Mouse (Mus musculus): ENCODE results near the gene Kat6b.

The Kat6b gene

DNA sequence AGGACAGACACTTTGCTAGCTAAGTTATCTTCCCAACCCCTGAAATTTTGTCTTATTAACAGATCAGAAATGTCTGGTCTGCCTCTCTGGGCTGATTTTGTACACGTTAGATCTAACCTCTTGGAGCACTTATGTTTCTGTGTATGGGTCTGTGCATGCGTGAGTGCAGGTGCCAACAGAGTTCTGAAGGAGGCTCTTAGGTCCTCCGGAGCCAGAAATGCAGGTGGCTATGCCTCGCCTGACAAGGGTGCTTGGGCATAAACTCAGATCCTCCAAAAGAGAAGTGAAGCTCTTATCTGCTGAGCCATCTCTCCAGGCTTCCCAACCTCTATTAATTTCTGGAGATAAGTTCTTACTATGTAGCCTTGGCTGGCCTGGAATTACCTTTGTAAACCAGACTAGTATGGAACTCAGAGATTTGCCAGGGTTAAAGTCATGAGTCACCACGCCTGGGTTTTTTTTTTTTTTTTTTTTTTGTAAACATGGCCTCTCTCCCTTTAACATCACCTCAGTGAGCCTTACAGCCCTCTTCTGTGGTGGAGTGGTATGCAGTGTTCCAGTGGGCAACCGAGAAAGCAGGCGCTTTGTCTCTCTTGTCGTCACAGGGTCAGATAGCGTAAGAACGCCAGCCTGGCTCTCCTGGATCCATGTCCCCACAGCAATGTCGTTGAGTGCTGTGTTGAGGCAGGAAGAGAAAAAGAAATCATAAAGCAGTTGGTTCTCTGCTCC lies 79.4 kb downstream of the Kat6b start:
- no peak for DNase-seq (ENCODE audit: low spot score)

DNA sequence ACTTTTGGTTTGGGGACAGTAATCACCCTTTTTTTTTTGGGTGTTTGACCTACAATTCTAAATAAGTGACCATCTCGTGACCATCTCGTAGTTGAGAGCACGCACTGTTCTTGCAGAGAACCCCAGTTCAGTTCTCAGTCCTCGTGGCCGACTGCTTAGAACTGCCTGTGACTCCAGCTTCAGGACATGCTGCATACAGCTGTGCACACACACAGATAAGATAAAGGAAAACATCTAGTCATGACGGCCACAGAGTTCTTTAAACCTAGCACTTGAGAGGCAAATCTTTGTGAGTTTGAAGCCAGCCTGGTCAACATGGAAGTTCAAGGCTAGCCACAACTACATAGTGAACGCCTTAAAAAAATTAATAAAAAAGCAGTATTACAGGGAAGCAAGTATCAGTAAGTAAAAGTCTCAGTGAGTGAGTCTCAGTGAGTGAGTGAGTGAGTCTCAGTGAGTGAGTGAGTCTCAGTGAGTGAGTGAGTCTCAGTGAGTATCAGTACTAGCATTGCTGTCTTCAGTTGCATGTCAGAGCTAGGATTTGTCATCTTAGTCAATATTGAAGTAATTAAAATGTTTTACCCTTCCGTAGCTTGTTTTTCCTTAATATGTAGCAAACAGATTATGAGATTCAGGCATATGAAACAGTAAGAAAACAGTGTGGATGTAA lies 80.3 kb downstream of the Kat6b start:
- DNase-seq (ENCODE audit: low spot score), result no peak

DNA sequence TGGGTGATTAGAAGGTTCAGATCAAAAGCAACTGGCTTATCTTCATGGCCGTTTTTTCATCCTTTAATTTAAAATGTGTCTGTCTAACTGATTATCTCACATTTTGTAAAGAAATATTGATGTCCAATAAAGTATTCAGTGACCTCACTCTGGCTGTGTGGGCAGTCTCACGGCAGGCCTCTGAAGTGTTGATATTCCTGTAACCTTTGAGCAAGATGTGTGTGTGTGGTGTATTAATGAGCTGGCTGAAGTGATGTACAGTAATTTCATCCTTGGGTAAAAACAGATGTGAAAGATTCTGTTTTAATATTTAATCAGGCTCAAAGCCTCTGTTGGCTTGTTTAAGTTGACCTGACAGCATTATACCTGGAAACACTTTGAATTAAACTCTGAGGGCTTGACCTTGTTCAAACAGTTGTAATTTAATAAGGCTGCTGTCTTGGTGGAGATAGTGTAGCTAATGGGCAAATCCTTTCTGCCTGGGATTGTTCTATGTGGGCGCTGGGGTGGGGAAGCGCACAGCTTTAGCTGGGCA lies 82.4 kb downstream of the Kat6b start:
- DNase-seq (ENCODE audit: low spot score), result no peak

DNA sequence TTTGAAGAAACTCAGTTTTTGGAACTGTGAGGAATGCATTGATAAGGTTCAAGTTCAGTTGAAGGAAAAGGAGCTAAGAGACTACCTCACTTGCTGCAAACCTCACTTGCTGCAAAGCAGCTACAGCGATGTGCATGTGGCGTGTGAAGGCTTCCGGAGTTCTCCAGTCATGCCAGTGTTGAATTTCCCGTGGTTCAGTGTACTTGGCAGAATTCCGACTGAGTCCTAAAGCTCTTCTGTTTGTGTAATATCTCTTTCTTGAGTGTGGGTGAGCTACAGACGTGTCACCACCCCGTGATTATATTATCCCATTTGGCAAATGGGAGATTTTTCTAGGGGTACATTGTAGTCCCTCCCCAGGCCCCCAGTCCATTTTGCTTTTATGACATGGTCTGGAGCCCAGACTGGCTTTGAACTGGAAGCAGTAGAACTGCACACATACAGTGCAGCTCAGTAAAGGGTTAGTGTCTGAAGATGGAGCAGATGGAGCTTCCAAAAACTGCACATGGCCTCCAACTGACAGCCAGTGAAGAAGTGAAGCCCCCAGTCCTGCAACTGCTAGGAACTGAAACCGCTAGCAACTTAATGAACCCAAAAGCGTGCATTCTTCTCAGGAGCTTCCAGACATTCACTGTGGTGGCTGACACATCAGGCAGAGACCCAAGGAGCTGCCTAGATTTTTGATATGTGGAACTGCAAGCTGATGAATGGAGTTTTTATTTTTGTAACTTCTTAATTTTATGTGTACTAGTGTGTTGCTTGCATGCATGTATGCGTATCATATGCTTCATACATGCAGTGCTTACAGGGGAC lies 84.5 kb downstream of the Kat6b start:
- DNase-seq (ENCODE audit: low spot score), result no peak

DNA sequence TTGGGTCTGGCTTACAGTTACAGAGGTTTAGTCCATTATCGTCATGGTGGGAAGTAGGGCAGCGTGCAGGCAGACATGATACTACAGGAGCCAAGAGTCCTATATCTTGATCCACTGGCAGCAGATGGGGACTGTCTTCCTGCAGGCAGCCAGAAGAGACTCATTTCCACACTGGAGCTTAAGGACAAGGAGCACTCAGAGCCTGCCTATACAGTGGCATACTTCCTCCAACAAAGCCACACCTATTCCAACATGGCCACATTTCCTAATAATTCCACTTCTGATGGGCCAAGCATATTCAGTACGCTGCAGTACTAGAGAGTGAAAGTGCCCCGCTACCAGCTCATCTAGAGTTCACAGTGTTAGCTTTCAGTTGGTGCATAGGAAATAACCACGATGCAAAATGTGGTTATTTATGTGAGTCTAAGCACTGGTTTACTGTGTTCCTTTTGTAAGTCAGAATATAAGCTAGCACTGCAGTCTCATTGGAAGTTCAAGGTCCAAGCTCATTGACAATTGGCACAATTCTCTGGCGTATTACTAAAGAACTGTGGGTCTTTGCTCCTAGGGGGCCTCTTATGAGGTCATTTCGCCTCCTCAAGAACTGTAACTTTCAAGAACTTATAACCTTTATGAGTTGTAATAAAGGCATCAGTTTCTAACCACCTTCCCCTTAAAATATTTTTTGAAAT lies 86.2 kb downstream of the Kat6b start:
- no peak for DNase-seq (ENCODE audit: low spot score)

DNA sequence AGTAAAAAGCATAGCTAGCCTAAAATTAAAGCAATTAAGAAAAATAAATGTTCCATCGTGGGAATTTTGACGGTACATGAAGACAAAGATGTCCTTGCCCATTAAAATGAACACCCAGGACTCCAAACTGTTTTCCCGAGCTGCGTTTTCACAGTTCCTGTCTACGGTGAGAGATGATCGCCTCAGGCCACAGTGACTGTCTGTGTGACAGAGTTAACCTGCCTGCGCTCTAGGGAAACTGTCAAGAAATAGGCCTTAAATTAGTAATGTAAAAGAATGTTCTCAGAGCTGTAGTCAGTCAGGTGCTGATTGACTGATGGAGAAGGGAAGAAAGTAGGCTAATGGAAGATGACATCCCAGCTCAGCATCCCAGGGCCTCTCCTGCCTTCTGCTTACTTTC lies 87.6 kb downstream of the Kat6b start:
- no peak for DNase-seq (ENCODE audit: low spot score)

DNA sequence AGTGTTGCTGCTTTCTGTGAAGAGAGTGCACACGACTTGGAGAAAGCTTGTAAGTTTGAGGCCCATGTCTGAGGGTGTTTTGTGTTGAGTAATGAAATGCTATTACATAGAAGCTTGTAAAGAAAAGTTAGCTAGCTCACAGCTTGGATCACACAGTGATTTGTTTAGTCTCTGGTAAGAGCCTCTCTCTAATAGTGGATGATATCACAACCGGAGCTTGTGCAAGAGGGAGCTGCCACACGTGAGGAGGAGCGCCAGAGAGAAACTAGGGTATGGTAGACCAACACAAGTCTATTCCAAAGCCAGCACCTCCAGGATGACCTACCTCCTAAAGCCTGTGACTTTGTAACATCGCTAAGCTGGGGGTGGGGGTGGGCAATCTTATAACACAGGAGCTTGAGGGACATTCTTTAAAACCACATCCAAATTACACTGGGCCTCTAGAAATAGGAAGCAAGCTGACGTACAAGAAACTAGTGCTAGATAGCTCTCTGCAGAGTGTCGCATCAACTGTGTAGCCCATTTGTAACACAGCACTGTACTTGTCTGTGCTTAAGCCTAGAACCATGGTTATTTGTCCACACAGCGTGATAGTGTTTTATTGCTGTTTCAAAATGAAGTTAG lies 93.6 kb downstream of the Kat6b start:
- no peak for DNase-seq (ENCODE audit: low spot score)

DNA sequence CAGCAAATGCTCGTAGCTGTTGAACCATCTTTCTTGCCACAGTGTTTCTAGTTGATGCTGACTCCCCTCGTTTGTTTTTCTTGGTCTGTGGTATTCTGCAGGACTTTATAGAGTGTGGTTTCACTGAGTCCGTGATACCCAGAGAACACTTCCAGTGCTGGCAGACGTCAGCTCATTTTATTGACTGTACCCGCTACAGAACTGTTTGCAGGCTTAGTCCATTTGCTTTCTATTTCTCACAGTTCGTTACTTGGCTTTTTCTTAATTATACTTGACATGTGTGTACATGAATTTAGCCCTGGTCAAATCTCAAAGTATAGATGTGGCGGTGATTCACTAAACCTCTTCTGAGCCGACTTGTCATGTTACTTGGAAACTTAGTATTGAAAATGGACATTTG lies 95.6 kb downstream of the Kat6b start:
- no peak for DNase-seq (ENCODE audit: low spot score)

DNA sequence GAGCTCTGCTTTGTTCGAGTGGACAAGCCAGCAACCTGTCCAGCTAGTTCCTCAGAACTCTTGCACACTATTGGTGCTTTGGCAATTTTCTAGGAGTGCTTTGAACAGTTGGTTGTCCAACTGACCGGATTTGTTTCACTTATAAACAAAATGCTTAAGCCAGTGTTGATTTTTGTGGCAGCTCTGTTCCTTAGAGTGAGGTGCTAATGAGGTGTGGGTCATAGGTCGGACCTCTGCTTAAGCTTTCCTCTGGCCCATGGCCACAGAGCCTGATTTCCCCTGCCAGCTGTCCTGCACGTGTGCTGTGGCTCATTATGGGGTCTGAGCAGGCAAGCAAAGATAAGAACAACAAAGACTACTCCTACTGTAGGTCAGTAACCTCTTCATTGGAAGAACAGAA lies 100.0 kb downstream of the Kat6b start:
- DNase-seq (ENCODE audit: low spot score), result no peak

DNA sequence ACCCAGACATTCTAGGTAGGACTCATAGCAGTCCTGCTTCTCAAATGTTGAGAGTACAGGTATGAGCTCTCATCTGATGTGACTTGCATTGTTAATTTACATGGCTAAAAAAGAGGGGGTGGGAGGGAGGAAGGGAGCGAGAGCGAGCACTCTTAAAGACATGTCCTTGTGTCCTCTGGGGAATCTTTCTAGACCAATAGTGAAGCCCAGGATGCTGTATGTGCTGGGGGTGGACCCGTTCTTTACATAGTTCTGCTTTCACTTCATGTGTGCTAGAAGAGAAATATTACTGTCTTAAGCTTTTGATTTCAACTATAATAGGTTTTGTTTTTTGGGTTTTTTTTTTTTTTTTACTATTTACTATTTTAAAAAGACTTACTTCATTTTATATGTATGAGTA lies 101.1 kb downstream of the Kat6b start:
- DNase-seq (ENCODE audit: low spot score), result no peak

DNA sequence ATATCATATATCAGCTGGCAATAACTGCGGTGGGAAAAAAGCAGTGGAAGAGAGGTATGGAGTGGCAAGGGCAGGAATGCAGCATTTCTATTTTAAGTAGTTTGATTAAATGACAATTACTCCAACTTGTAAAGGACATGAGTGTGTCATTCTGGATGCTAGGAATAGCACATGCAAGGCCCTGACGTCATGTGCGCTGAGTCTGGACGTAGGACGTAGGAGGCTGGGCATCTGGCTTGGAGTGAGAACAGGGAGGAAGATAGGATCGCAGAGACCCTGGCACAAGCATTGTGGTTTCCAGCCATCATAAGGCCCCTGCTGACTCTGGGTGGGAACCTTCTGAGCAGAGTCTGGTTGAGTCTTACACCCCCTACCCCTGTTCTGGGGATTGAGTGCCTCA lies 101.8 kb downstream of the Kat6b start:
- DNase-seq (ENCODE audit: low spot score), result no peak

DNA sequence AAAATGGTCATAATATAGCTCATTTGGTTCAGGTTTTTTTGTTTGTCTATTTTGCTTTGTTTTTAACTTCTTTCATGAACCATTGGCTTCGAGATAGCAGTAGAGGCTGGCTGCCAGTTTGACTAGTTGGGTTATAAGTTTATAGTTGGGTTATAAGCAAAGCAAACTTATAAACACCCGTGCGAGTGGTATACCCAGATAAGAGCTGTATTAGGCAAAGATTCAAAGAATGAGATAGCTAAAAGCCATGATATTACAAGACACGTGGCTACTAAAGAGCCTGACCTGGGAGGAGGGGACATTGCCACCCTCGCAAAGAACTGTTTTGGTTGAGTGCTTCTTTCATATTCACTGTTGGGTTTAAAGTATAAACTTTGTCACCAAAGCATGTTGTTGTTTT lies 102.6 kb downstream of the Kat6b start:
- no peak for DNase-seq (ENCODE audit: low spot score)

DNA sequence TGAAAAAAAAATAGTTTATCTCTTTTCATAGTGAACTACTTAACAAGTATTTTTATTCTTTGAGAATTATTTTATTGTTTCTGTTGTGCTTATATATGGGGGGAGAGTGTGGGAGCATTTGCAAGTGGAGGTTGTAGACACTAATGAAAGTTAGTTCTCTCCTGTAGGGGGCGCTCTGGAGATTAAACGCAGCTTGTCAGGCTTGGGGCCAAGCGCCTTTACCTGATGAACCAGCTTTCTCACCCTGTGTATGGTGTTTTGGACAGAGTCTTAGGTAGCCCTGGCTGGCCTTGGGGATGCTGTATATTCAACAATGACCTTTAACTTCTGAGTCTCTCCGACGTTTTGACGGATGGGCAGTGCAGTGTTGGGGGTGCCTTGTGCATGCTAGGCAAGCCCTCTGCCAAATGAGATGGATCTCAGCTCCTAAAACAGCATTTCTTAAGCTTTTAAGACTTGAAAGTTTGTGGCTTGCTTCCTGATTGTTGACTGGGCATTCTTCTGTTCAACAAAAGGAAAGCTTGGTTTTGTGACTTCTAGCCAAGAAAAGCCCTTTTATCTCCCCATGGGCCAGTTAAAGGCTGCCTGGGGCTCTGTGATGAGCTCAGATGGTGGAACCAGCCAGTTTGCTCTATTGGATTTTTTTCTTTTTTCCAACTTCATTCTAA lies 103.4 kb downstream of the Kat6b start:
- DNase-seq (ENCODE audit: low spot score), result no peak

DNA sequence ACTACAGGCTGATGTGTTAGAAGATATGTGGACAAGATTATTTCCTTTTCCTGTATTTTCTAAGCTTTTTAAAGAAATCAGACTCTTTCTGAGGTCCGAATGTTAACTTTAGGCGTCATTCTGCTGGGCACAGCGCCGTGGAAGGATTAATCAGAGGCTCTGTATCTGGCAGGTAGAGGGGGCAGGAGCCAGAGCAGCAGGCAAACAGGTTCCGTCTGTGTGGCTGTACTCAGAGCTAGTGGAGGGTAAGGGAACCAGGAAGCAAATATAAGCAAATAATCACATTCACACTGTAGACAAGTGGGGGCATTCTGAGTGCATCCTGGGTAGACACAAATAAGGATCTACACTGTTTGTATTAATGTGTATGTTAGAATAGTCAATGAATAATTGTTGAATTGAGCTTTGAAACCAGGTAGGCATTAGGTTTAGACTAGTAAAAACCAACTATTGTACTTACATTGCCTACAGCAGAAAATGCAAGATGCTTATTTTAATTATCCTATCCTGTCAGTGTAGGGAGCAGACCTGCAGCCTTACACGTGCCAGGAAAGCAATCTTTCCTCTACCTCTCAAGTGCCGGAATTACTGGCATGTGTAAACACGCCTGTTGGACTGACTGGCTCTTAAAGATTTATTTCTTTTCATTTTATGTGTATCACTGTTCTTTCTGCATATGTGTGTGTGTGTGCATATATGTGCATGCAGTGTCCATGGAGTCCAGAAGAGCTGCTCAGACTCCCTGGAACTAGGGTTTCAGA lies 104.4 kb downstream of the Kat6b start:
- no peak for DNase-seq (ENCODE audit: low spot score)

DNA sequence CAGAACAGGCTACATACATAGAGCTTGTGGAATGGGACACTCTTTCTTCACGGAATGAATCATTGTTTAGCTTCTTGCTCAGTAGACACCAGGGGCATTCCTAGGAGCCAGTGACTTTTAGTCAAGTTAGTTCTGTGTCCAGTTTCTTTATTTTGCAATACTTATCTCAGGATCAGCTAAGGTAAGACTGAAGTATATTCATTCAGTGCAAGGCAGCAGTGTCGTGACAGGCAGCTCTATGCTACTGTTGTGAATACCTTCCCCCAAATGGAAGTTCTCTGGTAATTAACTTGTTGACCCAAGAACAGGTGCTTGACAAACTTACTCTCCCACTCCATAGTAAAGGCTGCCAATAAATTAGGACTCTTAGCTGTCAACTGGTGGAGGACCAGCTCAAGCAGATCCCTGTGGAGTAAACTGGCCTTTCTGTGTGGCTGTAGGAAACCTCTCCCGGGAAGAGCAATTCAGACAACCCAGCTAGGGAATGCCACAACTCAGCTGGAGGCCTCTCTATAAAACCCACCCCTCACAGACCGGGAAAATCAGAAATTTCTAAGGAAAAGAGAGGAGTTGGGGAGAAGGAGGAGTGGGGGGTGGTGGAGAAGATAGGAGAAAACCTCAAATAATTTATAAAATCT lies 105.4 kb downstream of the Kat6b start:
- no peak for DNase-seq (ENCODE audit: low spot score)

DNA sequence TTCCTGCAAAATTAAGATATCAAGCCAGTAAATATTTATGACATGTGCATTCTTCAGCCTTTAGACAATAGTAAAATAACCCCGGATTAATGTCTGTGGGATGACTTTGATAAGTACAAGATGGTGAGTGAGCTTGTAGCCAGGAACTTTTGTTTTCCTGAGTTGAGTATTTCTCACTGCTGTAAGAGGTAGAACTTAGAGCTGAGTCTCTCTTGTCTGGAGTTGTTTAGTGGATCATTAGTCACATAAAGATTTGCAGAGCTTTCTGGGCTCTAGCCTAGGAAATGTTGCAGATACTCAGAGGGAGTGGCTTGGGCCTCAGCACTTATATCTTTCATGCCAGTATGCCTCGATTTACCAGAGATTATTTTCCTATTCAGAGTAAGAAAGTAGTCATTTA lies 106.7 kb downstream of the Kat6b start:
- DNase-seq (ENCODE audit: low spot score), result no peak

DNA sequence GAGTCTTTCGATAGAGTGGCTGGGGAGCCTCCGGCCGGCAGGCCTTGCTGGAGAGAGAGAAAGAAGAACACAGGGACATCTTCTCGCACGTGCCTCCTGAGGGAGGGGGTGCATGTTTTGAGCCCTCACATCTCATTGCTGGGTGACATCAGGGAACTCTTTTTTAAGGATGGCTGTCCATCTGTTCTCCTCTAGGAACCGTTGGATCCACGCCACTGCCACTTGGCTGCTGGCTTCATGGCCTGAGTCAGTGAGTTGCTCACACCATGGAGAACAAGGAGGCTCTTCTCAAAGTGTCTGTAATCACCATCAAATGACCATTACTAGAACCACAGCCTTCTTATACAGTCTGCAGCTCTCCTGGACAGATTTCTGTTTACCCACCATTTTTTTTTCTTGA lies 108.4 kb downstream of the Kat6b start:
- no peak for DNase-seq (ENCODE audit: low spot score)

DNA sequence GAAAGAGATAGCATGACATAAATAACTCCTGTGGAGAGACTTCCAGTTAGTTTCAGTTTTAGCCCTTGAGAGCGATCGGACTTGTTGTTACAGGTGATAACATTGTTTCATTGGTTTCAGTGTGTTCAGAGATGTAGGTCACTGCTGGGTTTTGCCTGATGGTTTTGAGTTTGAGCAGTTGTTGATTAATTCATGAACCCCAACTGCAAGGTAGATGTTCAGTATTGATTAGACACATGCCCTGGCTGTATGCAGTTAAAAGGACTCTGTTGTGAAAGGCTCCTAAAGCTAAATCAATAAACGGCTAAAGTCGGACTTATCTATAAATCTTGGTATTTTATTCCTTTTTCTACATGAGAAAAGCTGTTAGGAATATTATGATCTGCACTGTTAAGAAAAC lies 109.0 kb downstream of the Kat6b start:
- DNase-seq (ENCODE audit: low spot score), result no peak

DNA sequence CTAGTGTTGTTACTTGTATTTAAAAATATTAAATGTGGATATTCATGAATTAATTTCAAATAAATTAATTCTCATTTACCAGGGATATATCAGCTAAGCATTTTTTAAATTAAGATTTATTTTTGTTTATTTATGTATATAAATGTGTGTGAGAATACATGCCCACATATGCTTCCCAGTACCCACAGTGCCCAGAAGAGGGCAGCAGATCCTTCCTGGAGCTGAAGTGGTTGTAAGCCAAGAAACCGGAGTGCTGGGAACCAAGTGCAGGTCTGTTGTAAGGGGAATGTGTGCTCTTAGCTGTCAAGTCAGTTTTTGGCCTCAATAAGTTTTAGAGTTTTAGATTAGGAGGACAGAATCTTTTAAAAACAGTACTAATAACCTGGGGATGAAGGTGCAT lies 110.9 kb downstream of the Kat6b start:
- no peak for DNase-seq (ENCODE audit: low spot score)
